Mouse (Mus musculus): ENCODE measurements around the gene D7Ertd443e.

DNA sequence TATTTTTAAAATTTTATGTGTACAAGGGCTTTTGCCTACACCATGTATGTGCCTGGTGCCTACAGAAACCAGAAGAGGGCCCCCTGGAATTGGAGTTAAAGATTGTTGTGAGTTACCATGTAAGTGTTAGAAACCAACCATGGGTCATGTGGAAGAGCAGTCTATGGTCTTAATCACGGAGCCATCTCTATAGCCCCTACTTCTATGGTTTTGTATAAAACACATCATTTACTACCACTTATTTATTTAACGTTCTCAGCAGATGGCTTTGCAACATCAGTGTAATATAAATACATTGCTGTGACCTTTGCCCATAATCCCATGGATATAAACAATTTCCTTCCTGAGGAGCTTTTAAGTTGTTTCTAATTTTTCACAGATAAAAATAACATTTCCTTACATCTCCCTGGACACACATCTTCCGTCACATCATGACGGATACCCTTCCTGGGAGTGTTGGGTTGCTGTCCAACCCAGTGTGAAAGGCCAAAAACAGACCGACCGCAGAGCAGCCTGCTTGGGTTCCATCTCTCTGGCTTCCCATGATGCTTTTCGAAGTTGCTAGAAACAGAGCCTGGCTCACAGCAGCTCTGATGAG lies 135.1 kb downstream of the D7Ertd443e start:
- TF ChIP-seq GATA1 (IDR thresholded peaks at IDR 0.05; ENCODE audit: low read length) (no peak), TAL1 (IDR thresholded peaks at IDR 0.05; ENCODE audit: low read length) (no peak)

Measured in erythroblast, embryonic 14.5 days (primary cell).